Mouse (Mus musculus) thymus, adult 2 months (tissue): ENCODE measurements around the gene Nrcam.

ENCODE experiments used
- CTCF ChIP-seq: fragments of 200-500 bp; IDR thresholded peaks from 2 replicates; pipeline ENCODE4 v1.5.1; 2012; ENCODE audit warnings: mild to moderate bottlenecking, control low read depth, low read length, moderate library complexity, borderline replicate concordance; ENCODE audit not compliant: control insufficient read depth, poor library complexity, insufficient read depth; ENCODE audit errors: extremely low read depth
- POLR2A ChIP-seq: fragments of 200-500 bp; IDR thresholded peaks from 2 replicates; pipeline ENCODE4 v1.6.1; 2012; ENCODE audit warnings: mild to moderate bottlenecking, low read length, control low read depth, moderate library complexity; ENCODE audit not compliant: control insufficient read depth, poor library complexity, insufficient read depth; ENCODE audit errors: extremely low read depth

DNA sequence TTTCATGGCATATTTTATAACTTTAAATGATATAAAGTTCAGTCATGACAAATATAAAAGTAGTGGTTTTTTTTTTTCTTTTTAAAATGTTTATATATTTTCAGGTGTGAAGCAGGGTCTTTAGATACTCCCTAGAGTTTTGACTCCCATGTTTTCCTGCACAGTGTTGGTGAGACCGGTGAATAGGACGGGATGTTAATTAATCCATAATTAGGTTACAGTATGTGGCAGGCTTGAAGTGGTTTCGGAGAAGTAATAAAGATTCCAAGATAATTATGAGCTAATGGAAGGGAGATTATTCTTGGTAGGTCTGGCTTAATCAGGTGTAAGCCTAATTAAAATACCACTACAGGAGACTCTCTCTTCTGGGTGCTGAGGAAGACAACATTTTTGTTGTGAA lies 17.5 kb downstream of the Nrcam start:
- no peak for TF ChIP-seq CTCF
- TF ChIP-seq POLR2A, result no peak
